Mouse (Mus musculus) E14TG2a.4 (cell line): ENCODE results near the gene Npy4r.

Experiments
- CTCF ChIP-seq: conservative IDR thresholded peaks from 2 replicates; pipeline ENCODE4 v1.5.1; 2014; ENCODE audit warnings: low read length
- NANOG ChIP-seq: IDR thresholded peaks from 2 replicates; pipeline ENCODE4 v1.6.1; 2014; ENCODE audit warnings: borderline replicate concordance, low read length, mixed read lengths
- POU5F1 ChIP-seq: IDR thresholded peaks from 2 replicates; pipeline ENCODE4 v1.6.1; 2014; ENCODE audit warnings: low read length, borderline replicate concordance

GRCm38 (mm10) chr14:34120016-34120910 lies 32.0 kb downstream of the Npy4r start:
- no peak for TF ChIP-seq CTCF
- TF ChIP-seq POU5F1, result no peak
- TF ChIP-seq NANOG, result no peak
